Mouse (Mus musculus): ENCODE measurements around the gene Samt2. TPM values are rescaled to one million over a fixed set of nuclear protein-coding genes. Genes with fewer than 3 reads are reported as not detected.

Gene Samt2
- not detected in 2 replicates for polyA plus RNA-seq (2012)

DNA sequence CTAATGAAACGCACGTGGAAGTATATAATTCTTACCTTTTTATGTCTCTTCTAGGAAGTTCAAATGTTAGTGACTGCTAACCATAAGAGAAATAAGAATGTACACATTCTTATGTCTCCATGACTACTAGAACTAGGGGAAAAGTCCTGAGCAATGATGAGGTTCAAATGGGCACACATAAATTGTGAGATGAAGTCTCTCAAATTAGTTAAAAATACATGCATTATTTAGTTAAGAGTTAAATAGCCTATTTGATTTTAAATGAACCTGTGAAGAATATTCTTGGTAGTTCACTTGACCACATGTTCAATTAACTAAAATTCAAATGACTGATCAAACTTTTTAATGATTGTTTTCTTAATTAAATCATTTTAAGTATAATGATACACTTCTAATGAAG, at the start of gene Samt2:
TSS of gene Samt2 (minus strand) at position 101 of the 400 bp plus-strand sequence.

Other genes with a start within 250 kb of the Samt2 start
- not detected in 2 replicates for gene 4930524N10Rik, start 236.0 kb downstream of the Samt2 start, polyA plus RNA-seq (2012)
- gene Samt4, start 97.4 kb downstream of the Samt2 start, polyA plus RNA-seq (2012) = not detected in 2 replicates

Data from megakaryocyte-erythroid progenitor cell, adult 5 weeks (primary cell).